Mouse (Mus musculus) ES-Bruce4 (cell line): ENCODE results near the gene Zdbf2. TPM values are rescaled to one million over a fixed set of nuclear protein-coding genes. Genes with fewer than 3 reads are reported as not detected.

Experiments used
- H3K27ac ChIP-seq: 2 replicates; pipeline ENCODE4 v1.5.1; 2012; ENCODE audit warnings: low read length, inconsistent platforms; ENCODE audit not compliant: insufficient read depth
- H3K27me3 ChIP-seq: 2 replicates; pipeline ENCODE4 v1.6.1; 2012; ENCODE audit warnings: mild to moderate bottlenecking, low read length, inconsistent platforms; ENCODE audit not compliant: control insufficient read depth, poor library complexity, insufficient read depth, severe bottlenecking
- H3K36me3 ChIP-seq: 2 replicates; pipeline ENCODE4 v1.6.1; 2012; ENCODE audit warnings: inconsistent platforms, mild to moderate bottlenecking, low read length, moderate library complexity; ENCODE audit not compliant: control insufficient read depth, poor library complexity, insufficient read depth, severe bottlenecking
- H3K4me1 ChIP-seq: one replicate; pipeline ENCODE4 v1.8.1; 2011; ENCODE audit warnings: low read length; ENCODE audit not compliant: control insufficient read depth, insufficient read depth
- H3K4me3 ChIP-seq: 2 replicates; pipeline ENCODE4 v1.5.1; 2011; ENCODE audit warnings: low read depth, mild to moderate bottlenecking, low read length
- H3K9ac ChIP-seq: 2 replicates; pipeline ENCODE4 v1.6.1; 2012; ENCODE audit warnings: low read depth, mild to moderate bottlenecking, inconsistent platforms; ENCODE audit not compliant: poor library complexity, severe bottlenecking
- H3K9me3 ChIP-seq: replicated peaks from 2 replicates; pipeline ENCODE4 v1.6.1; 2012; ENCODE audit warnings: mild to moderate bottlenecking, low read length, inconsistent platforms; ENCODE audit not compliant: control insufficient read depth, poor library complexity, insufficient read depth, severe bottlenecking
- CTCF ChIP-seq: IDR thresholded peaks from one replicate; pipeline ENCODE4 v1.8.1; 2011; ENCODE audit warnings: low read depth, low read length
- EP300 ChIP-seq: IDR thresholded peaks from 2 replicates; pipeline ENCODE4 v1.6.1; 2011; ENCODE audit warnings: low read depth, low read length; ENCODE audit not compliant: insufficient read depth
- POLR2A ChIP-seq: IDR thresholded peaks from one replicate; pipeline ENCODE4 v1.8.1; 2011; ENCODE audit warnings: low read length; ENCODE audit not compliant: insufficient read depth
- polyA plus RNA-seq: library from polyadenylated mRNA; stranded (reverse); fragments of >200 nt; gene quantifications from 2 replicates; pipeline ENCODE4 v1.2.4, GENCODE M21; 2011; ENCODE audit warnings: low read depth; ENCODE audit not compliant: missing spikeins, insufficient read depth, insufficient read length

Gene Zdbf2
- polyA plus RNA-seq, 1 experiment: 35.7 TPM

DNA sequence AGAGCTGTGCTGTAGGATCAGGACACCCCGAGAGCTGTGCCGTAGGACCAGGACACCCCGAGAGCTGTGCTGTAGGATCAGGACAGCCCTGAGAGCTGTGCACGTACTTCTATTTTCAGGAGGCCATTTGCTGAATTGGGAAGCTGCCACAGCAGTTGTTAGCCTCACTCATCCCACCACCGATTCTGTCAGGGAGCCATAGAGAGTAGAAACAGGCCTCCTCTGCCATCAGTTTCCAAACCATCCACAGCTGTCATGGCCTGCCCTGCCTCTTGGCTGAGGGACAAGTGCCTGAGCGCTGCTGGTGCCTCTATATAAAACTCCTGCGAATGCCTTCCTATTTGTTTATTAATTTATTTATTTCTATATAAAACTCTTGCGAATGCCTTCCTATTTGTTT lies 33.3 kb upstream of the Zdbf2 start:
- no peak overlapping the region for H3K27ac ChIP-seq
- no peaks in the 10 kb centered on the region for H3K4me1 ChIP-seq

DNA sequence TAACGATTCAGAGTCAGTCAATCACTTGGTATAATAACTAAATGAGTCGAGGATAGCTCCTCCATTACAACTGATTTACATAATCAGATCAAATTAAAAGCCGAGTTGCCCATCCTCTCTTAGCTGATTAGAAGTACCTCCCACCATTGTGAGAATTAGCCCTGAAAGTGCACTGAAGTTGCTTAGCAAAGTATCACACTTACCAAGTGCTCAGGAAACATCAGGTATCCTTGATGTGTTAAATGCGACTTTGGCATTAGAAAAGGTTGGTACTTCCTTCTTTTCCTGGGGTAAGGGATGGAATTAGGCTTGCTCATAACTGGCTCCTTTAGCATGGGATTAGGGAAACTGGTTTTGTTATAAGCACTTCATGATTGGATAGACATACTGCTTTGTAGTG lies 29.2 kb upstream of the Zdbf2 start:
- Histone ChIP-seq H3K4me1 (no peaks in the 10 kb centered on the region), H3K27ac (no peak overlapping the region), H3K27me3 (peaks cover 5% of the 10 kb centered on the region), H3K36me3 (no peaks in the 10 kb centered on the region), H3K4me3 (no peak overlapping the region), H3K9ac (no peak overlapping the region), H3K9me3 (no peaks in the 10 kb centered on the region)
- TF ChIP-seq POLR2A (no peak), EP300 (no peak), CTCF (no peak)

More for the DNA sequence above, 33.3 kb upstream of the Zdbf2 start:
- H3K4me3 ChIP-seq: no peak overlapping the region
- no peaks in the 10 kb centered on the region for H3K9me3 ChIP-seq
- no peak for TF ChIP-seq EP300
- TF ChIP-seq CTCF: no peak
- TF ChIP-seq POLR2A: no peak
- no peaks in the 10 kb centered on the region for H3K27me3 ChIP-seq
- no peaks in the 10 kb centered on the region; the same call in 1 of the 2 replicates for H3K36me3 ChIP-seq
- H3K9ac ChIP-seq: no peak overlapping the region

DNA sequence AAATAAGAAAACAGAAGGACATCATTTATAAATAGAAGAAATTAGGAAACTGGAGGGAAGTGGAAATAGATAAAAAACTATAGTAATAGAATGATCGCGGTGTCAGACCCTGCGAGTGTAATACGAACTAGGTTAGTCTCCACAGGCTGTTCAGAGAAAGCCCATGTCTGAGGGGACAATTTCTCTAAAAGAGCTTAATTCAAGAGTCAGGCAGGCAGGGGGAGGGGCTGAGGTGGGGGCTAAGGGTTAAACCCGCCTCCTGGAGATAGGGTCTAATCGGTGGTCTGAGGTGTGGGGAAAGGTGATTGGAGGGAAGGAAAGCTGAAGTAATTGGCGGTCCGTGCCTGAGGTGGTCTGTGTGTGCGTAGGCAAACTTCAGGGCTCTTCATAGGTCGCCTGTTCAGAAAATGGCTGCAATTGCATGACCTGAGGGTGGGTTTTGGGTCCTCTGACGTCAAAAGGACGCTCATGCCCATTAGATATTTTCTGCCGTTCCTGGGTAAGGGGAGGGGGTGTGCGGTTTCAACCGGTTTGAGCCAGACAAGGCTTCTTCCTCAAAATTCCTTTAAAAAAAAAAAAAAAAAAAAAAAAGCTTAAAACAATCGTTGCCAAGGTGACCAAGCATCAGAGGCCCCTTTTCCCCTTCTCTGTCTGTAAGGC lies 26.1 kb upstream of the Zdbf2 start:
- Histone ChIP-seq H3K36me3 (no peaks in the 10 kb centered on the region), H3K27me3 (peaks cover 11% of the 10 kb centered on the region), H3K4me3 (peak overlapping the region; percentile 70), H3K4me1 (no peaks in the 10 kb centered on the region), H3K27ac (no peak overlapping the region), H3K9ac (no peak overlapping the region), H3K9me3 (no peaks in the 10 kb centered on the region)
- TF ChIP-seq POLR2A (no peak), EP300 (peak; percentile 56; the same call in 1 of the 2 replicates)

DNA sequence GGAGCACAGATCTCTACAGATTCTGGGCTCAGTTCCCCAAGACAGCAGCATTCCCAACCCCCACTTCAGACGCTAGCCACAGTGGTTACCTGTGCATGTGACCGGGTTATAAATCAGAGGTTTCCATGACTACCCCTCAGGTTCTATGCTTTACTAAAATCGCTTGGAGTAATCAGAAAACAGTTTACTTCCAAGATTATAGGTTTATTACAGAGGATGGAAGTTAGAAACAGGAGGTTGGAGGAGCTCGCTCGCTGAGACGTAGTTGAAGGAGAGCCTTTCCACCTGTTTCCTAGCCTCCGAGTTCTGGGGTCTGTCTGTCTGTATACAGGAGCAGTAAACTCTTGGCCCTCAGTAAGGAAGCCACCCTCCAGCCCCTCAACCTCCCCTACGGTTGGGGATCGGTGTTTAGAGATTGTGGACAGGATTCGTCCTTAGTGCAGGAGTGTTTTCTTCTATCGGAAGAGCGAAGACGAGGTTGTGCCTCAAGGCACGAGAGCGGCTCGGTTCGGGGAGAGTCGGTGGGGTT lies 25.2 kb upstream of the Zdbf2 start:
- TF ChIP-seq POLR2A: no peak
- TF ChIP-seq CTCF: no peak
- no peak for TF ChIP-seq EP300
- H3K36me3 ChIP-seq: no peaks in the 10 kb centered on the region
- H3K27me3 ChIP-seq: peaks cover 11% of the 10 kb centered on the region
- H3K4me1 ChIP-seq: no peaks in the 10 kb centered on the region
- H3K27ac ChIP-seq: no peak overlapping the region
- peak overlapping the region; percentile 30 for H3K9ac ChIP-seq
- no peaks in the 10 kb centered on the region for H3K9me3 ChIP-seq
- peak overlapping the region; percentile 34 for H3K4me3 ChIP-seq

DNA sequence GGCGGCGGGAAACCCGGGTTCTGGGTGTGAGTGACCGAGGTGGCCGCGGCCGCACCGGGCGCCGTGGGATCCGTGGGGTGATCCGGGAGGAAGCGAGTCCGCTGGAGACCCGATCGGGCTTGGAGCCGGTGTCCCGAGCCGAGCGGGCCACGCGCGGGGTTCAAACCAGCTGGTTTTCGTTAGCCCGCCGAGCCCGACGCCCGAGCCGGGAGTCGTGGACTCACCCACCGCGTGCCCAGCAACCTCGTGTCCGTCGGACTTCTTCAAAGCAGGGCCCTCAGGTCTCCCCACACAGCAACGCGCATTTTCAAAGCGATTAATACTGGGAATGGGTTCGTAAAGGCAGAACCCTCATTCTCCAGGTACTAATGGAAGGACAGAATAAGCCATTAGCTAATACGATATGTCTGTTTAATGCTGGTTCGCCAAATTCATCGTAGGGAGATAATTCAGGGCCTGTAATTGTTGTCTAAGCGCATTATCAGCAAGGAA lies 24.7 kb upstream of the Zdbf2 start:
- no peaks in the 10 kb centered on the region for H3K9me3 ChIP-seq
- H3K27me3 ChIP-seq: peaks cover 11% of the 10 kb centered on the region
- TF ChIP-seq POLR2A: no peak
- no peak for TF ChIP-seq CTCF
- peak overlapping the region; percentile 19 for H3K4me3 ChIP-seq
- peak overlapping the region; percentile 30 for H3K9ac ChIP-seq
- no peaks in the 10 kb centered on the region for H3K36me3 ChIP-seq
- H3K27ac ChIP-seq: no peak overlapping the region
- H3K4me1 ChIP-seq: no peaks in the 10 kb centered on the region

DNA sequence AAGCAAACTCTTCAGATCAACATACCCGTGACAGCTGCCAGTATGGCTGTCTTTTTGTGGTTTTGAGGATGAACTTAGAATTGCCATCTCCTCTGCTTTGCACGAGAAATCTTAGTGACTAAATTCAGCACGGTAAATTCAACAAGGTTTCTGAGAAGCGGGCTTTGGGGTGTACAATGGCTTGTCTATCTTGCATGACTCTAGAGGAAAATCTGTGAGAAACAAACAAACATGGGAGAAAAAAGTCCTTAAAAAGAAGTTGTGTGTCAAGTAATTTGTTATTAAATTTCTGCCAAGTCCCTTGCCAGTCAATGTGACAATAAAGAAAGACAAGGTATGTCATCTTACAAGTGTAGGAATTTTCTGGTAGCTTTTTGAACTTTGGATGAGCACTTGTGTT lies 23.8 kb upstream of the Zdbf2 start:
- Histone ChIP-seq H3K9ac (no peak overlapping the region), H3K4me1 (no peaks in the 10 kb centered on the region), H3K36me3 (0 out of 2 replicates have a peak, but pooled peaks cover 2% of the 10 kb centered on the region), H3K27ac (no peak overlapping the region), H3K4me3 (no peak overlapping the region), H3K27me3 (peaks cover 11% of the 10 kb centered on the region), H3K9me3 (no peaks in the 10 kb centered on the region)
- TF ChIP-seq CTCF (no peak), POLR2A (no peak), EP300 (no peak)
